Mouse (Mus musculus): ENCODE data around the gene Sh3bp4.
A peak's percentile ranks its signal among the peaks of the same experiment; 100 is the strongest.

Gene Sh3bp4

GRCm38 (mm10) chr1:89124076-89124475 lies 53.9 kb downstream of the Sh3bp4 start:
- DNase-seq (ENCODE audit: low spot score in 2 of 2) = no peak

GRCm38 (mm10) chr1:89127163-89127562 lies 56.9 kb downstream of the Sh3bp4 start:
- no peak for DNase-seq (ENCODE audit: low spot score in 2 of 2)

DNA sequence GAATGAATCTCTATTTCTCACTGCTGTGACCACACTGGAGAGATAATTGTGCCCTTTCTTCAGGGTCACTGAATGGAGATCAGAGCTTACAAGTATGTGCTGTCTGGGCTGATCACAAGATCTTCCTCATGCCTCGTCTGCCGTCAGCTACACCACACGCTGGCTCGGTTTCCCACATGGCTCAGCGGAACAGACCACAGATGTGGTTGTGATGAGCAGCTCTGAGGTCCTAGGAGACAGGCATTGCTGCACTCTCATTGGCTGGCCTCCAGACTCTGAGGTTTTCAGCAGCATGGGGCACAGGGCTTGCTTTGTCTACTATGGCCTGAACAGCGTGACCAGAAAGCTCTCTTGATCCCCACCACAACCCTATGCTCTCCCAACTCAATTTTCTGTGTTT lies 60.2 kb downstream of the Sh3bp4 start:
- no peak for DNase-seq (ENCODE audit: low spot score in 2 of 2)

GRCm38 (mm10) chr1:89131018-89131540 lies 60.9 kb downstream of the Sh3bp4 start:
- no peak for DNase-seq (ENCODE audit: low spot score in 2 of 2)

- no peak for DNase-seq (ENCODE audit: low spot score in 2 of 2)
Measured at GRCm38 (mm10) chr1:89131707-89132106, 61.5 kb downstream of the Sh3bp4 start.

- no peak for DNase-seq (ENCODE audit: low spot score in 2 of 2)
Measured at GRCm38 (mm10) chr1:89133266-89133665, 63.1 kb downstream of the Sh3bp4 start.

GRCm38 (mm10) chr1:89133717-89134116 lies 63.5 kb downstream of the Sh3bp4 start:
- no peak for DNase-seq (ENCODE audit: low spot score in 2 of 2)

GRCm38 (mm10) chr1:89136089-89136811 lies 66.0 kb downstream of the Sh3bp4 start:
- no peak for DNase-seq (ENCODE audit: low spot score in 2 of 2)

DNA sequence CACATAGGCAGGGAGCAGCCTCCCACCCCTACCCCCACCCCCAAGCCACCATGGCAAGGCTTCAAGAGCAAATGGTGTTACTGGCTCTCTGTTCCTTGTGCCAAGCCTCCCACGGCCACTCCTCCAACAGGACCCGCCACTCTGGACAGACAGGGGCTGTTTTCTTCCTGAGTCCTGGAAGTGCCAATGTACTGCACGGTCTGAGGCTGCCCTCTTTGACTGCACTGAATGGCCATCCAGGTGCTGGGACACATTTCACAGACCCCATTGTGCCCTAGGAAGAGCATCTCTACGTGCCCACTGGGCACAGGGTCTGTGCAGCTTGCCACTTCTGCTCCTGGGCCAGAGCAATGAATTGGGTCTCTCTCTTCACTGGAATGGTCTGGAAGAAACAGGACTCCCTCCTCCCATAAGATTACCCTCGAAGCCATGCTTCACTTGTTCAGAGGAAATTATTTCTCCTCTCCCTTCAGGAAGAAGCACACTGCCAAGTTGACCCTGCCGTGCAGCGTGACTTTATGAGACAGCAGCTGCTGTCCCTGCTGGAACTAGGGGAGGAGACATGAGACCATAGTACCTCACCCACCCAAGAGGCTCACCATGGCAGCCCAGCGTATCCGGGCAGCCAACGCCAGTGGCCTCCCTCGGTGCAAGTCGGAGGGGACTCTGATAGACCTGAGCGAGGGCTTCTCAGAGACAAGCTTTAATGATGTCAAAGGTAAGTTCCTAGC lies 67.0 kb downstream of the Sh3bp4 start:
- no peak for DNase-seq (ENCODE audit: low spot score in 2 of 2)

DNA sequence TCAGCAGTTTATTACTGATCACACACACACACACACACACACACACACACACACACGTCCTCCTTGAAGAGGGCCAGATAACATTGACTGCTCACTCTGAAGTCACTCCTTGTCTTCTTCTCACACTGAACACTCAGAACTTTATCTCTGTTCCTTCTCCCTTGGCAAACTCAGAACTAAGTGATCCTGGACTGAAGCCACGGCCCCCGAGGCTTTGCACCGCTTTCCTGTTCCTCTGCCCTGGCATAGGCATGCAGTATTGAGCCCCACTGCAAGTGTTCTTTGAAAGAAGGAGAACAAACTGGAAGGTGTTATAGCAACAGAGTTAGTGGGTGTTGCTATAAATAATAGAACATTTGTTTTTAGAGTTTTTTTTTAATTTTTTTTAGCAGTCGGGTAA lies 68.1 kb downstream of the Sh3bp4 start:
- no peak for DNase-seq (ENCODE audit: low spot score in 2 of 2)

GRCm38 (mm10) chr1:89140113-89140512 lies 69.9 kb downstream of the Sh3bp4 start:
- no peak for DNase-seq (ENCODE audit: low spot score in 2 of 2)

GRCm38 (mm10) chr1:89151071-89151470 lies 80.9 kb downstream of the Sh3bp4 start:
- no peak for DNase-seq (ENCODE audit: low spot score in 2 of 2)

DNA sequence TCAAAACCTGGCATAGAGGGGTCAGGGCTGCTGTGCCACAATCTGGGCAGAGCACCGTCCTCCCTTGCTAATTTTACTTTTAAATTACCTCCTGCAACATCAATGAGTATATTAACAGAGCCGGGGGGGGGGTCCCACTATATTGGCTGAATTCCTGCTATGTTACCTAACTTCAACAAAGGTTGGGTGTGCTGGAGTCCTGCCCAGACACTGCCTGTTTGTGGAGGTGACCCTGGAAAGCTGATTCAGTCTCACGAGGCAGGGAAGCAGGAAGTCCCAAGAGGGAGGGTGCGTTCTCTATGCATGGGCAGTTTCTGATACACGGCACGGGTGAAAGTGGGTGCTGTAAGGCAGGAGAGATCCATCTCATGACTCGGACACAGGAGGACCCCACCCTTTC lies 82.4 kb downstream of the Sh3bp4 start:
- DNase-seq (ENCODE audit: low spot score in 2 of 2) = no peak

DNA sequence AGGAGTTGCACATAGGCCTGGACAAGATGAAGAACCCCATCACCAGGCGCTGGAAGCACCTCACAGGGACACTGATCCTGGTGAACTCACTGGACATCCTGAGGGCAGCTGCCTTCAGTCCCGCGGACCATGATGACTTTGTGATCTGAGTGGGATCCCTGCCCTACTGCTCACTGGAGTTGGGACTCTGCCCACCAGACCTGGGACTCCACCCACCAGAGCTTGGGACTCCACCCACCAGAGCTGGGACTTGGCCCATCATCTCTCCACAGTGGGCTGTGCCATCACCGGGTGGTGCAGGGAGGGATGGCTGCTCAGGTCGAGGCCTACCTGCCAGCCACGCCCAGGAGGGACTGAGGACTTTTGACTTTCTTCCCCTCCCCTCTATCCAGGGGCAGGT lies 83.0 kb downstream of the Sh3bp4 start:
- no peak for DNase-seq (ENCODE audit: low spot score in 2 of 2)

- no peak for DNase-seq (ENCODE audit: low spot score in 2 of 2)
Measured at GRCm38 (mm10) chr1:89163483-89163882, 93.3 kb downstream of the Sh3bp4 start.

DNA sequence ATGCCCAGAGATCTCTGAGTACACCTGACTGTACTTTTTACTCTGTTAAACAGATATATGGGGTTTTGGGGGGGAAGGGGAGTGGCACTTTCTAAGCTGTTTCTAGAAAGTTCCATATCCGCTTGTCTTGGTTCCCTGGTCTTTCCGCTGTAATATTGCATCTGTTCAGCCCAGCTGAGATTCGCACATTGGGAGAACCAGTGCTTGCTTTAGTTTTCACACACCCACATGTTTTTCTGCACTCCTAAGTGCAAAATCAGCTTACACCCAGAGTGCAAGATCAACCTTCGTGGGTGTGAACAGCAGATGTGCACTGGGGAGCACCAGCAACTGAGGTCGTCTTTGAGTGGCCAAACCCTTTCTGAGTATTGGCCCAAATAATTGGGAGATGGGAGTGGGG lies 94.1 kb downstream of the Sh3bp4 start:
- DNase-seq (ENCODE audit: low spot score in 2 of 2) = no peak

- no peak for DNase-seq (ENCODE audit: low spot score in 2 of 2)
Measured at GRCm38 (mm10) chr1:89164685-89165084, 94.5 kb downstream of the Sh3bp4 start.

GRCm38 (mm10) chr1:89166814-89167249 lies 96.6 kb downstream of the Sh3bp4 start:
- no peak for DNase-seq (ENCODE audit: low spot score in 2 of 2)

DNA sequence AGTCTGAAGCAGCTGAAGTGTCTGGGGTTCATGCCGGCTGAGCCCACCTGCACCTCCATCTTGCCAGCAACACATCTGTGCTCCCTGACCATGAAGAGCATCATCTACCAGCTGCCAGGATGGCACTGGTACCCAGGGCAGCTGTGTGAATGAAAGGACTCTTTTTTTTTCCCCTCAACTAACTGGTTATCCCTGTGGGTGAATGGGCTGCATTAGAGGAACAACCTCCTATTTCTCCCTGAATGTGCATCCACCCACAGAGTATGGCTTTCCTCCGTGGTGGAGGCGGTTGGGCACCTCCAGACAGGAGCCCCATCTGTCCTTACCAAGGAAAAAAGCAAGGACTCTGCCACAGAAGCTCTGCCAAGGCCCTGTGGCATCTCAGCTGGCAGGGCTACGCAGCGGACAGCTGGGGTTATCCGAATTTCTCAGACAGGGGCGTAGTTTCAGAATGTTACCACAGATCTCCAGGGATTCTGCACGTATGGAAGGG lies 101.1 kb downstream of the Sh3bp4 start:
- DNase-seq (ENCODE audit: low spot score in 2 of 2) = no peak

- DNase-seq (ENCODE audit: low spot score in 2 of 2) = no peak
Measured at GRCm38 (mm10) chr1:89174621-89175020, 104.4 kb downstream of the Sh3bp4 start.

DNA sequence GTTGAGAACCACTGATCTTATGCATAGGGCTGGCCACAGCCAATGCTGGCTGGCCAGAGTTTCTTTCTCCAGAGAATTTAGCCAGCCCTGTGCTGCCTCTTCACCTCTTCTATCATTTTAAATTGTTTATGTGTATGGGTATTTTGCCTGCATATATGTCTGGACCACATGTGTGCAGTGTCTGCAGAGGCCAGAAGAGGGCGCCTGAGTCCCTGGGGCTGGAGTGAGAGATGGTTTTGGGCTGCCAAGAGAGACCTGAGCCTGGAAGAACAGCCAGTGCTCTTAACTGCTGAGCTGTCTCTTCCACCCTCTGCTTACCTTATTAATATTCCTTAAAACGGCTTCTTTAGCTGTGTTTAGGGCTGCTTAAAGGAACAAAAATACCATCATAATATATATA lies 105.1 kb downstream of the Sh3bp4 start:
- DNase-seq (ENCODE audit: low spot score in 2 of 2) = peak in 1 of 2 experiments; percentile 15

DNA sequence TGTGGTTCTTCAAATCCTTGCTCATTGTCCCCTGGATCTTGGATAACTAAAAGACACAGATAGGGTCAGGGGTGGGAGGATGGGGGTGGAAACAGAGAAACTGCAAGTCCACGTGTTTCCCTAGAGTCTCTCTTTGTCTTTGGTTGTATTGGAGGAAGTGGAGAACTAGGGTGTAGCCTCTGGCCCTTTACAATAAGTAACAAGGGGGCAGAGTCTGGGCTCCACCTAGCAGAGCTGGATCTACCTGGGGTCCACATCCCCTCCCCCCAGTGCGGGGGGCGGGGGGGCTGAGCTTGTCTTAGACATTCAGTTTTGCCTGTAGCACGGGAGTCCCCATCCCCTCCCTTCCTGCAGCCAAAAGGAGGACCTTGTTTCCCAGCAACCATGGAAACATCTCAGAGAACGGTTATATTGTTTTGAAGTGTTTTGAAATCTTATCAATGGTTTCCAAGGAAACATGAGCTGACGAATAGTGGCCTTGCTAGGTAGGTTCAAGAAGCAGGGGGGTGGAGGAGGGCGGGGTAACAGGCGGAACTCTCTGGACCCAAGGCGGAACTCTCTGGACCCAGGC lies 113.1 kb downstream of the Sh3bp4 start:
- no peak for DNase-seq (ENCODE audit: low spot score in 2 of 2)

All from thymus, postnatal 10 days (tissue).